Mouse (Mus musculus): Measurements from ENCODE around the gene Ugt1a10. TPM values are rescaled to one million over a fixed set of nuclear protein-coding genes. Genes with fewer than 3 reads are reported as not detected.

Gene Ugt1a10
- 0.11 and 0.30 TPM in 2 replicates for polyA plus RNA-seq (2012; rRNA removed; ENCODE audit: low replicate concordance)

GRCm38 (mm10) chr1:88055088-88055487 is at the start of gene Ugt1a10:
Gene Ugt1a10 (plus strand): TSS chr1:88055388.

GRCm38 (mm10) chr1:88008211-88008697 is 46.9 kb upstream of the Ugt1a10 start, which contains the start of gene Usp40:
Gene Usp40 (minus strand): TSS chr1:88008551.

GRCm38 (mm10) chr1:88070495-88070894 is 15.3 kb downstream of the Ugt1a10 start, which contains the start of gene Ugt1a9:
Gene Ugt1a9 (plus strand): TSS chr1:88070800.

GRCm38 (mm10) chr1:88087513-88087912 is 32.3 kb downstream of the Ugt1a10 start, which contains the start of gene Ugt1a8:
Gene Ugt1a8 (plus strand): TSS chr1:88087813.

GRCm38 (mm10) chr1:88094941-88095492 is 39.8 kb downstream of the Ugt1a10 start, which contains the start of gene Ugt1a7c:
Gene Ugt1a7c (plus strand): TSS chr1:88095062.

GRCm38 (mm10) chr1:88103019-88103418 is 47.8 kb downstream of the Ugt1a10 start, which contains the start of gene Ugt1a6b:
Gene Ugt1a6b (plus strand): TSS chr1:88103252.

GRCm38 (mm10) chr1:88134457-88135011 is 79.3 kb downstream of the Ugt1a10 start, which contains the start of gene Ugt1a6a:
Gene Ugt1a6a (plus strand): TSS chr1:88134809.

GRCm38 (mm10) chr1:88165711-88166110 is 110.5 kb downstream of the Ugt1a10 start, which contains the start of gene Ugt1a5:
Gene Ugt1a5 (plus strand): TSS chr1:88166012.

GRCm38 (mm10) chr1:88200456-88200855 is 145.3 kb downstream of the Ugt1a10 start, which contains the start of gene Ugt1a2:
Gene Ugt1a2 (plus strand): TSS chr1:88200601.

GRCm38 (mm10) chr1:88205294-88205922 is 150.2 kb downstream of the Ugt1a10 start, which contains the start of gene Dnajb3:
Gene Dnajb3 (minus strand): TSS chr1:88205782.

GRCm38 (mm10) chr1:88211812-88212211 is 156.6 kb downstream of the Ugt1a10 start, which contains the start of gene Ugt1a1:
Gene Ugt1a1 (plus strand): TSS chr1:88211959.

GRCm38 (mm10) chr1:88226670-88227379 is 171.6 kb downstream of the Ugt1a10 start, which contains the start of gene Mroh2a:
Gene Mroh2a (plus strand): TSS chr1:88226986.

Other genes with a start within 250 kb of the Ugt1a10 start
- 53.1 and 74.8 TPM in 2 replicates for gene Dgkd, start 202.1 kb upstream of the Ugt1a10 start, polyA plus RNA-seq (2012; rRNA removed; ENCODE audit: low replicate concordance)
- gene Usp40, start 46.8 kb upstream of the Ugt1a10 start, polyA plus RNA-seq (2012; rRNA removed; ENCODE audit: low replicate concordance) = 17.3 and 17.5 TPM in 2 replicates
- 0.27 and 1.1 TPM in 2 replicates for gene Ugt1a9, start 15.4 kb downstream of the Ugt1a10 start, polyA plus RNA-seq (2012; rRNA removed; ENCODE audit: low replicate concordance)
- 0.69 TPM in 1 of 2 replicates, not detected in the other for gene Ugt1a8, start 32.4 kb downstream of the Ugt1a10 start, polyA plus RNA-seq (2012; rRNA removed; ENCODE audit: low replicate concordance)
- gene Ugt1a7c, start 39.7 kb downstream of the Ugt1a10 start, polyA plus RNA-seq (2012; rRNA removed; ENCODE audit: low replicate concordance) = 10.8 and 16.0 TPM in 2 replicates
- 26.5 and 159 TPM in 2 replicates for gene Ugt1a6b, start 47.9 kb downstream of the Ugt1a10 start, polyA plus RNA-seq (2012; rRNA removed; ENCODE audit: low replicate concordance)
- gene Ugt1a6a, start 79.4 kb downstream of the Ugt1a10 start, polyA plus RNA-seq (2012; rRNA removed; ENCODE audit: low replicate concordance) = 44.0 and 172 TPM in 2 replicates
- 0.40 and 1.0 TPM in 2 replicates for gene Ugt1a5, start 110.6 kb downstream of the Ugt1a10 start, polyA plus RNA-seq (2012; rRNA removed; ENCODE audit: low replicate concordance)
- 0.33 TPM in 1 of 2 replicates, not detected in the other for gene Ugt1a2, start 145.2 kb downstream of the Ugt1a10 start, polyA plus RNA-seq (2012; rRNA removed; ENCODE audit: low replicate concordance)
- gene Dnajb3, start 150.4 kb downstream of the Ugt1a10 start, polyA plus RNA-seq (2012; rRNA removed; ENCODE audit: low replicate concordance) = 2.8 TPM in 1 of 2 replicates, not detected in the other
- gene Ugt1a1, start 156.6 kb downstream of the Ugt1a10 start, polyA plus RNA-seq (2012; rRNA removed; ENCODE audit: low replicate concordance) = 0.62 and 2.2 TPM in 2 replicates
- 0.16 and 0.62 TPM in 2 replicates for gene Mroh2a, start 171.6 kb downstream of the Ugt1a10 start, polyA plus RNA-seq (2012; rRNA removed; ENCODE audit: low replicate concordance)
- 43.1 and 84.3 TPM in 2 replicates for gene Hjurp, start 222.2 kb downstream of the Ugt1a10 start, polyA plus RNA-seq (2012; rRNA removed; ENCODE audit: low replicate concordance)
- not detected in 2 replicates for gene Trpm8, start 222.3 kb downstream of the Ugt1a10 start, polyA plus RNA-seq (2012; rRNA removed; ENCODE audit: low replicate concordance)

Measured in subcutaneous adipose tissue, adult 2 months (tissue).